Mouse (Mus musculus) midbrain, embryonic 11.5 days (tissue): ENCODE data around the gene Slc25a30. TPM values are rescaled to one million over a fixed set of nuclear protein-coding genes. Genes with fewer than 3 reads are reported as not detected.

Source experiments
- ATAC-seq: fragments of 200-750 bp; cut with Nextera tagmentation; 2 replicates; pipeline ENCODE4 v1.8.0; 2017; ENCODE audit warnings: moderate TSS enrichment, moderate library complexity; ENCODE audit not compliant: low FRiP score
- DNase-seq: peaks from one replicate; pipeline ENCODE4 v3.0.0; 2015; ENCODE audit warnings: low spot score; ENCODE audit errors: missing footprints
- H3K27ac ChIP-seq: fragments of 300-500 bp; sonication (generic); 2 replicates; pipeline ENCODE4 v1.5.1; 2014; ENCODE audit warnings: low read depth, low read length
- H3K27me3 ChIP-seq: fragments of 300-500 bp; sonication (generic); 2 replicates; pipeline ENCODE4 v1.6.1; 2014; ENCODE audit warnings: mild to moderate bottlenecking, low read length, moderate library complexity, mixed read lengths; ENCODE audit not compliant: control insufficient read depth, insufficient read depth
- H3K36me3 ChIP-seq: fragments of 300-500 bp; sonication (generic); 2 replicates; pipeline ENCODE4 v1.6.1; 2014; ENCODE audit warnings: mild to moderate bottlenecking, low read length, moderate library complexity, mixed read lengths; ENCODE audit not compliant: control insufficient read depth, insufficient read depth
- H3K4me1 ChIP-seq: fragments of 300-500 bp; sonication (generic); 2 replicates; pipeline ENCODE4 v1.6.1; 2014; ENCODE audit warnings: low read length; ENCODE audit not compliant: control insufficient read depth, insufficient read depth
- H3K4me2 ChIP-seq: fragments of 300-500 bp; sonication (generic); 2 replicates; pipeline ENCODE4 v1.6.1; 2014; ENCODE audit warnings: mild to moderate bottlenecking, moderate library complexity
- H3K4me3 ChIP-seq: fragments of 300-500 bp; sonication (generic); 2 replicates; pipeline ENCODE4 v1.5.1; 2014; ENCODE audit warnings: low read depth, low read length
- H3K9ac ChIP-seq: fragments of 300-500 bp; sonication (generic); 2 replicates; pipeline ENCODE4 v1.6.1; 2014; ENCODE audit warnings: low read length
- H3K9me3 ChIP-seq: fragments of 300-500 bp; sonication (generic); 2 replicates; pipeline ENCODE4 v1.6.1; 2016; ENCODE audit warnings: low read length; ENCODE audit not compliant: control insufficient read depth
- WGBS: fragments of 180-500 bp; shearing (Covaris S2); extraction: QIAGEN DNeasy Blood & Tissue Kit; methylation state at CpG from one replicate; pipeline ENCODE4 v1.1.7; 2014; 5-methylcytosine and 5-hydroxymethylcytosine counted together
- polyA plus RNA-seq: library from polyadenylated mRNA; unstranded; fragments of >200 nt; fragmentation: Nextera tagmentation; extraction: Ambion mirVana; gene quantifications from 2 replicates; pipeline ENCODE4 v1.2.1, GENCODE M21; 2014

Gene Slc25a30
- polyA plus RNA-seq, 1 experiment from 2014 or later = 8.8 TPM

- H3K36me3 ChIP-seq = peaks cover 16% of the 10 kb centered on the region
- 96% methylated on average over 3 of the region's 3 CpGs for WGBS
Observed at GRCm38 (mm10) chr14:75735597-75735996, 51.2 kb downstream of the Slc25a30 start.

GRCm38 (mm10) chr14:75732631-75733030 is 54.2 kb downstream of the Slc25a30 start:
- Histone ChIP-seq H3K36me3 (peaks cover 20% of the 10 kb centered on the region), H3K27ac (no peak overlapping the region), H3K27me3 (no peaks in the 10 kb centered on the region), H3K9ac (no peak overlapping the region), H3K4me1 (no peaks in the 10 kb centered on the region), H3K9me3 (no peaks in the 10 kb centered on the region), H3K4me2 (no peak overlapping the region), H3K4me3 (no peak overlapping the region)
- peak; percentile 60 for DNase-seq
- ATAC-seq = no peak
- WGBS = 88% methylated on average over 7 of the region's 7 CpGs

More at GRCm38 (mm10) chr14:75735597-75735996, 51.2 kb downstream of the Slc25a30 start:
- Histone ChIP-seq H3K9ac (no peak overlapping the region), H3K4me2 (no peak overlapping the region), H3K27me3 (no peaks in the 10 kb centered on the region), H3K4me3 (no peak overlapping the region), H3K9me3 (no peaks in the 10 kb centered on the region), H3K4me1 (no peaks in the 10 kb centered on the region), H3K27ac (no peak overlapping the region)
- no peak for ATAC-seq
- DNase-seq = no peak

GRCm38 (mm10) chr14:75731361-75731760 is 55.5 kb downstream of the Slc25a30 start:
- DNase-seq (peak; percentile 37), ATAC-seq (no peak)
- H3K4me3 ChIP-seq = no peak overlapping the region
- H3K36me3 ChIP-seq = peaks cover 20% of the 10 kb centered on the region
- H3K27me3 ChIP-seq = no peaks in the 10 kb centered on the region
- no peak overlapping the region for H3K9ac ChIP-seq
- H3K4me1 ChIP-seq = no peaks in the 10 kb centered on the region
- H3K27ac ChIP-seq = no peak overlapping the region
- no peak overlapping the region for H3K4me2 ChIP-seq
- no peaks in the 10 kb centered on the region for H3K9me3 ChIP-seq
- WGBS = 89% methylated on average over 2 of the region's 2 CpGs

- H3K9me3 ChIP-seq = no peaks in the 10 kb centered on the region
- H3K4me3 ChIP-seq = no peak overlapping the region
- no peak overlapping the region for H3K4me2 ChIP-seq
- no peaks in the 10 kb centered on the region for H3K27me3 ChIP-seq
- H3K27ac ChIP-seq = no peak overlapping the region
- peak; percentile 37 for DNase-seq
- H3K4me1 ChIP-seq = no peaks in the 10 kb centered on the region
- 94% methylated on average over 5 of the region's 5 CpGs for WGBS
- no peak for ATAC-seq
- H3K36me3 ChIP-seq = peaks cover 18% of the 10 kb centered on the region
- no peak overlapping the region for H3K9ac ChIP-seq
Observed at GRCm38 (mm10) chr14:75728111-75728510, 58.7 kb downstream of the Slc25a30 start.

GRCm38 (mm10) chr14:75727046-75727445 is 59.8 kb downstream of the Slc25a30 start:
- DNase-seq (peak; percentile 64), ATAC-seq (no peak)
- Histone ChIP-seq H3K9ac (no peak overlapping the region), H3K9me3 (no peaks in the 10 kb centered on the region), H3K4me2 (no peak overlapping the region), H3K27ac (no peak overlapping the region), H3K27me3 (no peaks in the 10 kb centered on the region), H3K4me1 (no peaks in the 10 kb centered on the region), H3K36me3 (peaks cover 14% of the 10 kb centered on the region), H3K4me3 (no peak overlapping the region)
- 78% methylated on average over 4 of the region's 4 CpGs for WGBS

GRCm38 (mm10) chr14:75722816-75723215 is 64.0 kb downstream of the Slc25a30 start:
- H3K4me3 ChIP-seq = no peak overlapping the region
- H3K27me3 ChIP-seq = no peaks in the 10 kb centered on the region
- H3K9ac ChIP-seq = no peak overlapping the region
- ATAC-seq (no peak), DNase-seq (peak; percentile 60)
- H3K4me1 ChIP-seq = no peaks in the 10 kb centered on the region
- 100% methylated on average over 2 of the region's 2 CpGs for WGBS
- no peaks in the 10 kb centered on the region for H3K9me3 ChIP-seq
- H3K27ac ChIP-seq = no peak overlapping the region
- H3K36me3 ChIP-seq = peaks cover 8% of the 10 kb centered on the region
- no peak overlapping the region for H3K4me2 ChIP-seq

- Histone ChIP-seq H3K9me3 (no peaks in the 10 kb centered on the region), H3K4me2 (no peak overlapping the region), H3K9ac (no peak overlapping the region), H3K4me3 (no peak overlapping the region), H3K36me3 (peaks cover 4% of the 10 kb centered on the region), H3K27ac (no peak overlapping the region), H3K4me1 (no peaks in the 10 kb centered on the region), H3K27me3 (no peaks in the 10 kb centered on the region)
- ATAC-seq = no peak
- 63% methylated on average over 12 of the region's 12 CpGs for WGBS
- peak; percentile 93 for DNase-seq
Observed at GRCm38 (mm10) chr14:75721977-75722563, 64.8 kb downstream of the Slc25a30 start.

GRCm38 (mm10) chr14:75720121-75720520 is 66.7 kb downstream of the Slc25a30 start:
- no peak overlapping the region for H3K9ac ChIP-seq
- H3K9me3 ChIP-seq = no peaks in the 10 kb centered on the region
- no peak overlapping the region for H3K27ac ChIP-seq
- no peaks in the 10 kb centered on the region for H3K4me1 ChIP-seq
- H3K4me2 ChIP-seq = no peak overlapping the region
- H3K36me3 ChIP-seq = peaks cover 8% of the 10 kb centered on the region
- no peak overlapping the region for H3K4me3 ChIP-seq
- ATAC-seq = no peak
- WGBS = 93% methylated on average over 5 of the region's 5 CpGs
- peak; percentile 23 for DNase-seq
- no peaks in the 10 kb centered on the region for H3K27me3 ChIP-seq

GRCm38 (mm10) chr14:75716410-75716809 is 70.4 kb downstream of the Slc25a30 start:
- H3K36me3 ChIP-seq = peaks cover 7% of the 10 kb centered on the region; the same call in 1 of the 2 replicates
- WGBS = 97% methylated on average over 4 of the region's 4 CpGs
- no peaks in the 10 kb centered on the region for H3K27me3 ChIP-seq
- no peak overlapping the region for H3K4me2 ChIP-seq
- ATAC-seq (no peak), DNase-seq (peak; percentile 23)
- H3K4me1 ChIP-seq = no peaks in the 10 kb centered on the region
- no peaks in the 10 kb centered on the region for H3K9me3 ChIP-seq
- no peak overlapping the region for H3K27ac ChIP-seq
- H3K9ac ChIP-seq = no peak overlapping the region
- no peak overlapping the region for H3K4me3 ChIP-seq
